Mouse (Mus musculus) stomach, embryonic 14.5 days (tissue): ENCODE data around the gene Mmp9. TPM values are rescaled to one million over a fixed set of nuclear protein-coding genes. Genes with fewer than 3 reads are reported as not detected.
A peak's percentile ranks its signal among the peaks of the same experiment; 100 is the strongest.

Experiments
- ATAC-seq: fragments of 200-750 bp; cut with Nextera tagmentation; 2 replicates; pipeline ENCODE4 v1.8.0; 2017; ENCODE audit warnings: low read depth, moderate TSS enrichment; ENCODE audit not compliant: insufficient number of reproducible peaks, insufficient read depth, low FRiP score
- H3K27ac ChIP-seq: fragments of 300-500 bp; sonication (generic); 2 replicates; pipeline ENCODE4 v1.5.1; 2014; ENCODE audit warnings: mild to moderate bottlenecking, low read length, moderate library complexity, mixed read lengths
- H3K27me3 ChIP-seq: fragments of 300-500 bp; sonication (generic); 2 replicates; pipeline ENCODE4 v1.6.1; 2014; ENCODE audit warnings: low read length, control low read depth, mixed read lengths; ENCODE audit not compliant: control insufficient read depth, insufficient read depth
- H3K36me3 ChIP-seq: fragments of 300-500 bp; sonication (generic); 2 replicates; pipeline ENCODE4 v1.6.1; 2014; ENCODE audit warnings: mild to moderate bottlenecking, control low read depth, low read length, moderate library complexity, mixed read lengths; ENCODE audit not compliant: control insufficient read depth, insufficient read depth
- H3K4me1 ChIP-seq: fragments of 300-500 bp; sonication (generic); 2 replicates; pipeline ENCODE4 v1.6.1; 2014; ENCODE audit warnings: low read length, control low read depth, mixed read lengths; ENCODE audit not compliant: control insufficient read depth, insufficient read depth
- H3K4me2 ChIP-seq: fragments of 300-500 bp; sonication (generic); replicated peaks from 2 replicates; pipeline ENCODE4 v1.6.1; 2014; ENCODE audit warnings: low read depth, low read length, control low read depth
- H3K4me3 ChIP-seq: fragments of 300-500 bp; sonication (generic); 2 replicates; pipeline ENCODE4 v1.5.1; 2014; ENCODE audit warnings: low read depth, low read length, control low read depth
- H3K9ac ChIP-seq: fragments of 300-500 bp; sonication (generic); replicated peaks from 2 replicates; pipeline ENCODE4 v1.6.1; 2014; ENCODE audit warnings: low read depth, mild to moderate bottlenecking, control low read depth, low read length, moderate library complexity, mixed read lengths
- H3K9me3 ChIP-seq: fragments of 300-500 bp; sonication (generic); 2 replicates; pipeline ENCODE4 v1.6.1; 2016; ENCODE audit warnings: low read depth, low read length, control low read depth; ENCODE audit not compliant: control insufficient read depth
- WGBS: fragments of 180-500 bp; shearing (Covaris S2); extraction: QIAGEN DNeasy Blood & Tissue Kit; methylation state at CpG from one replicate; pipeline ENCODE4 v1.1.7; 2014; 5-methylcytosine and 5-hydroxymethylcytosine counted together
- polyA plus RNA-seq: library from polyadenylated mRNA; unstranded; fragments of >200 nt; fragmentation: Nextera tagmentation; extraction: Ambion mirVana; gene quantifications from 2 replicates; pipeline ENCODE4 v1.2.1, GENCODE M21; 2014

Gene Mmp9
- polyA plus RNA-seq, 1 experiment from 2014 or later, result 1.8 TPM

- peaks cover 15% of the 10 kb centered on the region for H3K4me1 ChIP-seq
- no peak for ATAC-seq
- 59% methylated on average over 21 of the region's 21 CpGs for WGBS
- no peak overlapping the region for H3K9ac ChIP-seq
- H3K4me3 ChIP-seq, result no peak overlapping the region
- H3K27ac ChIP-seq, result no peak overlapping the region
- H3K4me2 ChIP-seq, result no peak overlapping the region
- H3K36me3 ChIP-seq, result peaks cover under 1% of the 10 kb centered on the region; the same call in 1 of the 2 replicates
- H3K9me3 ChIP-seq, result no peaks in the 10 kb centered on the region
- H3K27me3 ChIP-seq, result peaks cover 12% of the 10 kb centered on the region; the same call in 1 of the 2 replicates
These were observed 54.3 kb downstream of the Mmp9 start for GRCm38 (mm10) chr2:164994659-164995428.

DNA sequence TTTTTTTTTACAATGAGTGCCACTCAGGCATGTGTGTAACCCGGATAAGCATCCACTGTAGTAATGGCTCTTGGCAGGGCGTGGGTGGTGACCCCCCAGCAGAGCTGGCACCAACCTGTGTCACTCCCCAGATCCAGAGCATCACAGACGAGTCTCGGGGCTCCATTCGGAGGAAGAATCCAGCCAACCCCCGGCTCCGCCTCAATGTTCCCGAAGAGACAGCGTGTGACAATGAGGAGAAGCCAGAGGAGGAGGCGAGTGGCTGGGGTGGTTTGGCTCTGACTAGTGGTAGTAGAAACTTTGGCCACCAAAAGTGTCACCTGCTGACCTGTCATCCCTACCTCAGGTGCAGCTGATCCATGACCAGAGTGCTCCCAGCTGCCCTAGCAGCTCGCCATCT lies 55.4 kb downstream of the Mmp9 start:
- H3K9me3 ChIP-seq, result no peaks in the 10 kb centered on the region
- peaks cover 9% of the 10 kb centered on the region for H3K36me3 ChIP-seq
- H3K4me3 ChIP-seq, result no peak overlapping the region
- peaks cover 12% of the 10 kb centered on the region; the same call in 1 of the 2 replicates for H3K27me3 ChIP-seq
- no peak overlapping the region for H3K27ac ChIP-seq
- no peak overlapping the region for H3K9ac ChIP-seq
- ATAC-seq, result no peak
- H3K4me2 ChIP-seq, result no peak overlapping the region
- 69% methylated on average over 11 of the region's 11 CpGs for WGBS
- peaks cover 15% of the 10 kb centered on the region for H3K4me1 ChIP-seq

DNA sequence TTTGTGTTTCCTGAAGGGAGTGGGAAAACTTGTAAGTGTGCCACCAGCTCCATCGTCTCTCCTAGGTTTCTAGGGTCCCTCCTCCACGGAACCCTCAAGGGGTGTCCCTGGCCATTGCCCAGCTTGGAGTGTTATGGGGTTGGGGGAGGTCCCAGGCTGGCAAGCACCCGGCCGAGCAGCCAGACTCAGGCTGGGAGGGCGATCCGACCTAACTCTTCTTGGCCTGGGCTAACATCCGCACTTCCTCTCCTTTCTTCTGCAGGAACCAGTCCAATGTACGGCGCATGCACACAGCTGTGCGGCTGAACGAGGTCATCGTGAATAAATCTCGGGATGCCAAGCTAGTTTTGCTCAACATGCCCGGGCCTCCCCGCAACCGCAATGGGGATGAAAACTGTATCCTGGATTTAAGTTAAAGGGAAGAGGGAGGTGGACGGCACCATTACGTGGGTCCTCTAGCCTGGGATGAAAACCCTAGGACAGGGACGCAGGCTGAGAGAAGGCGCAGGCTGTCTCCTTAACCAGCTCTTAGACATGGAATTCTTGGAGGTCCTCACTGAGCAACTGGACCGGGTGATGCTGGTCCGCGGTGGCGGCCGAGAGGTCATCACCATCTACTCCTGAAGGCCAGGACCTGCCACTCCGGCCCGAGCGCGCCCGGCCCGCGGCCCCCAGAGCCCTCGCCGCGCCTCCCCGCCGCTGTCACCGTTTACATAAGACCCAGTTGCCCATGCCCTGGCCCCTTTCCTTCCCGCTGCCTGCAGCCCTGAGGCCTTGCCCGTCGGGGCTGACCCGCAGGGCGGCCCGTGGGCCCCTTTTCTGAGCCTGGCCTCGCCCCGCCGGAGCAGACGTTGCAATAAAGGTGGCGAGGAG lies 56.5 kb downstream of the Mmp9 start:
- Histone ChIP-seq H3K27me3 (peaks cover 12% of the 10 kb centered on the region; the same call in 1 of the 2 replicates), H3K36me3 (peaks cover 20% of the 10 kb centered on the region), H3K4me2 (peak overlapping the region; percentile 62), H3K4me1 (peaks cover 15% of the 10 kb centered on the region), H3K9ac (no peak overlapping the region), H3K27ac (no peak overlapping the region), H3K9me3 (no peaks in the 10 kb centered on the region), H3K4me3 (peak overlapping the region; percentile 29)
- no peak for ATAC-seq
- 8% methylated on average over 40 of the region's 49 CpGs for WGBS

- Histone ChIP-seq H3K4me2 (peak overlapping the region; percentile 62), H3K9me3 (no peaks in the 10 kb centered on the region), H3K27ac (no peak overlapping the region), H3K4me3 (peak overlapping the region; percentile 29), H3K4me1 (peaks cover 15% of the 10 kb centered on the region), H3K36me3 (peaks cover 28% of the 10 kb centered on the region), H3K27me3 (peaks cover 12% of the 10 kb centered on the region; the same call in 1 of the 2 replicates), H3K9ac (no peak overlapping the region)
- WGBS, result under 1% methylated on average over 50 of the region's 52 CpGs
- ATAC-seq, result no peak
These were observed 57.3 kb downstream of the Mmp9 start for GRCm38 (mm10) chr2:164997721-164998428.

- Histone ChIP-seq H3K27me3 (peaks cover 12% of the 10 kb centered on the region; the same call in 1 of the 2 replicates), H3K4me2 (no peak overlapping the region), H3K27ac (no peak overlapping the region), H3K36me3 (peaks cover 65% of the 10 kb centered on the region), H3K9me3 (no peaks in the 10 kb centered on the region), H3K4me1 (peaks cover 15% of the 10 kb centered on the region), H3K9ac (no peak overlapping the region), H3K4me3 (no peak overlapping the region)
- WGBS, result 87% methylated on average over 13 of the region's 13 CpGs
- no peak for ATAC-seq
These were observed 61.4 kb downstream of the Mmp9 start for GRCm38 (mm10) chr2:165001958-165002357.

GRCm38 (mm10) chr2:165003108-165003507 lies 62.5 kb downstream of the Mmp9 start:
- no peak overlapping the region for H3K4me3 ChIP-seq
- H3K36me3 ChIP-seq, result peaks cover 77% of the 10 kb centered on the region
- H3K9me3 ChIP-seq, result no peaks in the 10 kb centered on the region
- peaks cover 5% of the 10 kb centered on the region for H3K4me1 ChIP-seq
- ATAC-seq, result no peak
- no peak overlapping the region for H3K9ac ChIP-seq
- H3K4me2 ChIP-seq, result no peak overlapping the region
- WGBS, result 86% methylated on average over 3 of the region's 3 CpGs
- H3K27me3 ChIP-seq, result peaks cover 8% of the 10 kb centered on the region; the same call in 1 of the 2 replicates
- H3K27ac ChIP-seq, result no peak overlapping the region

- Histone ChIP-seq H3K4me2 (no peak overlapping the region), H3K36me3 (peaks cover 87% of the 10 kb centered on the region), H3K9me3 (no peaks in the 10 kb centered on the region), H3K4me1 (no peaks in the 10 kb centered on the region), H3K4me3 (no peak overlapping the region), H3K27ac (no peak overlapping the region), H3K9ac (no peak overlapping the region), H3K27me3 (peaks cover 2% of the 10 kb centered on the region; the same call in 1 of the 2 replicates)
- ATAC-seq, result no peak
- WGBS, result 89% methylated on average over 10 of the region's 10 CpGs
These were observed 63.7 kb downstream of the Mmp9 start for GRCm38 (mm10) chr2:165004237-165004636.
